Mouse (Mus musculus): ENCODE measurements at regions not wholly inside any gene's neighbourhood (a gene's known extent, or its start where the extent isn't known, plus 50 kb on each side); places are given as distances from the start of the nearest gene placed in this dataset.

- in situ Hi-C loops (cut with MboI, MseI), result loop anchor here in 1 of 2 experiments (5.0 kb wide), 1 partner anchor 37 kb away; no protein-coding TSS in a partner anchor
Observed at GRCm38 (mm10) chr10:96370547-96371320, 234.3 kb downstream of the Gm5426 start.

GRCm38 (mm10) chr10:96371321-96371653, 234.9 kb downstream of the Gm5426 start:
- in situ Hi-C loops (cut with MboI, MseI), result loop anchor here in 1 of 2 experiments (5.0 kb wide), 1 partner anchor 36 kb away; no protein-coding TSS in a partner anchor

- in situ Hi-C loops (cut with MboI, MseI), result loop anchor here in 1 of 2 experiments (5.0 kb wide), 1 partner anchor 35 kb away; no protein-coding TSS in a partner anchor
Observed at GRCm38 (mm10) chr10:96372616-96373346, 236.4 kb downstream of the Gm5426 start.

GRCm38 (mm10) chr10:96373481-96373880, 237.1 kb downstream of the Gm5426 start:
- in situ Hi-C loops (cut with MboI, MseI), result loop anchor here in 1 of 2 experiments (5.0 kb wide), 1 partner anchor 34 kb away; no protein-coding TSS in a partner anchor

- in situ Hi-C loops (cut with MboI, MseI), result loop anchor here in 1 of 2 experiments (5.0 kb wide), 1 partner anchor 33 kb away; no protein-coding TSS in a partner anchor
Observed at GRCm38 (mm10) chr10:96374293-96375069, 238.1 kb downstream of the Gm5426 start.

- in situ Hi-C loops (cut with MboI, MseI), result no loop called here
Observed at GRCm38 (mm10) chr10:96375070-96375447, 238.7 kb downstream of the Gm5426 start.

- in situ Hi-C loops (cut with MboI, MseI), result no loop called here
Observed at GRCm38 (mm10) chr10:96377549-96377948, 239.3 kb upstream of the Btg1 start.

- in situ Hi-C loops (cut with MboI, MseI), result no loop called here
Observed at GRCm38 (mm10) chr10:96379016-96379771, 237.6 kb upstream of the Btg1 start.

GRCm38 (mm10) chr10:96381664-96382063, 235.1 kb upstream of the Btg1 start:
- in situ Hi-C loops (cut with MboI, MseI), result no loop called here

GRCm38 (mm10) chr10:96391748-96392147, 225.1 kb upstream of the Btg1 start:
- in situ Hi-C loops (cut with MboI, MseI), result no loop called here

- in situ Hi-C loops (cut with MboI, MseI), result no loop called here
Observed at GRCm38 (mm10) chr10:96392836-96393235, 224.0 kb upstream of the Btg1 start.

GRCm38 (mm10) chr10:96394210-96394609, 222.6 kb upstream of the Btg1 start:
- in situ Hi-C loops (cut with MboI, MseI), result no loop called here

- in situ Hi-C loops (cut with MboI, MseI), result no loop called here
Observed at GRCm38 (mm10) chr10:96395017-96395416, 221.8 kb upstream of the Btg1 start.

GRCm38 (mm10) chr10:96397931-96398561, 218.8 kb upstream of the Btg1 start:
- in situ Hi-C loops (cut with MboI, MseI), result no loop called here

GRCm38 (mm10) chr10:96398562-96399288, 218.1 kb upstream of the Btg1 start:
- in situ Hi-C loops (cut with MboI, MseI), result no loop called here

- in situ Hi-C loops (cut with MboI, MseI), result loop anchor here (10.0 kb wide), 3 partner anchors 65 to 915 kb away; partner anchors contain the start of gene Btg1 (in 1 of the 2)
Observed at GRCm38 (mm10) chr10:96399636-96400400, 217.0 kb upstream of the Btg1 start.

GRCm38 (mm10) chr10:96400793-96401192, 216.0 kb upstream of the Btg1 start:
- in situ Hi-C loops (cut with MboI, MseI), result loop anchor here (10.0 kb wide), 3 partner anchors 66 to 914 kb away; partner anchors contain the start of gene Btg1 (in 1 of the 2)

GRCm38 (mm10) chr10:96406306-96406705, 210.5 kb upstream of the Btg1 start:
- in situ Hi-C loops (cut with MboI, MseI), result loop anchor here (5.0 to 10.0 kb wide), 4 partner anchors 34 to 908 kb away; partner anchors contain the start of gene Btg1 (in 1 of the 2)

GRCm38 (mm10) chr10:96407846-96408245, 209.0 kb upstream of the Btg1 start:
- in situ Hi-C loops (cut with MboI, MseI), result loop anchor here (5.0 to 10.0 kb wide), 4 partner anchors 36 to 907 kb away; partner anchors contain the start of gene Btg1 (in 1 of the 2)
